Mouse (Mus musculus) myocyte (in vitro differentiated cells): ENCODE measurements at regions not wholly inside any gene's neighbourhood (a gene's known extent, or its start where the extent isn't known, plus 50 kb on each side); places are given as distances from the start of the nearest gene placed in this dataset.

Experiments
- CEBPB ChIP-seq: IDR thresholded peaks from 2 replicates; pipeline ENCODE4 v1.6.1; 2011; ENCODE audit warnings: mild to moderate bottlenecking, moderate library complexity; ENCODE audit not compliant: poor library complexity, insufficient read depth, severe bottlenecking
- MAX ChIP-seq: IDR thresholded peaks from one replicate; pipeline ENCODE4 v1.6.1; 2011; ENCODE audit warnings: low read depth, mild to moderate bottlenecking, control low read depth
- MYOG ChIP-seq, 3 experiments: IDR thresholded peaks; one replicate each; pipeline ENCODE4 v1.6.1; 2011; ENCODE audit warnings: control low read depth in 2 of 3, low read depth in 2 of 3, mild to moderate bottlenecking in 2 of 3; ENCODE audit not compliant: insufficient read length in 2 of 3, control insufficient read depth in 1 of 3, insufficient read depth in 1 of 3
- POLR2A ChIP-seq: IDR thresholded peaks from one replicate; pipeline ENCODE4 v1.6.1; 2011; ENCODE audit warnings: low read depth, mild to moderate bottlenecking, control low read depth, moderate library complexity; ENCODE audit not compliant: insufficient read length
- REST ChIP-seq: IDR thresholded peaks from one replicate; pipeline ENCODE4 v1.6.1; 2011; ENCODE audit warnings: mild to moderate bottlenecking, control low read depth, moderate library complexity; ENCODE audit not compliant: insufficient read depth, insufficient read length

DNA sequence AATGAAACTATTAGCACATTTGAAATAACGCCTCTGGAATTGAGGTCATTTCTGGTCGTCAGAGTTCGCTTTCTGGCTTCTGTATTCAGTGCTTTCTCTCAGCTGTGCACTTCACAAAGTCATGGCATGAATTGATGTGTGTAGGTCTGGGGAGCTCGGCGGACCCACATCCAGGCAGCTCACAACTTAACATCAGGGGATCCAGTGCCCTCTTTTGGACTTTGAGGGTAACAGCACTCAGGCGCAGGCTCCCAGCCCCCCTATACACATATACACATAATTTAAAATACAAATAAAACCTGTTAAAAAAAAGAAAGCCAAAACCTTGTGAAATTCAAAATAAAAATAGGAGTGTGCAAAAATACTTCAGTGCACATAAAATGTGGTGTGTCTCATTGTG, 132.8 kb upstream of the Zfp217 start:
- no peak for TF ChIP-seq CEBPB
- no peak for TF ChIP-seq POLR2A
- no peak for TF ChIP-seq REST
- TF ChIP-seq MYOG (IDR thresholded peaks at IDR 0.05; ENCODE audit: control insufficient read depth in 1 of 3, insufficient read depth in 1 of 3, insufficient read length in 2 of 3, low read depth in 2 of 3): no peak
- no peak for TF ChIP-seq MAX
